Mouse (Mus musculus) layer of hippocampus, adult 18-20 months (tissue): ENCODE measurements around the gene Rps12-ps3. TPM values are rescaled to one million over a fixed set of nuclear protein-coding genes. Genes with fewer than 3 reads are reported as not detected.

Experiments
- DNase-seq, 2 experiments: peaks; one replicate each; pipeline ENCODE4 v3.0.0; 2022; ENCODE audit warnings: low spot score in 2 of 2
- total RNA-seq, 2 experiments: library from RNA; stranded (reverse); gene quantifications; 2 replicates each; pipeline ENCODE4 v1.2.3; 2021

Gene Rps12-ps3
- total RNA-seq, 2 experiments from 2014 or later, result 290 to 310 TPM

GRCm38 (mm10) chr19:59351151-59351889, 29.2 kb downstream of the Rps12-ps3 start:
- no peak for DNase-seq

- no peak for DNase-seq
Observed at GRCm38 (mm10) chr19:59352760-59353159, 30.7 kb downstream of the Rps12-ps3 start.

- DNase-seq, result no peak
Observed at GRCm38 (mm10) chr19:59354906-59355305, 32.8 kb downstream of the Rps12-ps3 start.

- no peak for DNase-seq
Observed at GRCm38 (mm10) chr19:59356388-59356787, 34.3 kb downstream of the Rps12-ps3 start.

GRCm38 (mm10) chr19:59356843-59357595, 34.9 kb downstream of the Rps12-ps3 start:
- no peak for DNase-seq

- DNase-seq, result no peak
Observed at GRCm38 (mm10) chr19:59357878-59358277, 35.8 kb downstream of the Rps12-ps3 start.

- no peak for DNase-seq
Observed at GRCm38 (mm10) chr19:59359202-59359601, 37.1 kb downstream of the Rps12-ps3 start.

GRCm38 (mm10) chr19:59360486-59360896, 38.4 kb downstream of the Rps12-ps3 start:
- no peak for DNase-seq

- DNase-seq, result no peak
Observed at GRCm38 (mm10) chr19:59362646-59363045, 40.6 kb downstream of the Rps12-ps3 start.

GRCm38 (mm10) chr19:59363666-59364065, 41.6 kb downstream of the Rps12-ps3 start:
- DNase-seq, result no peak

- no peak for DNase-seq
Observed at GRCm38 (mm10) chr19:59366724-59367123, 44.6 kb downstream of the Rps12-ps3 start.

- DNase-seq, result no peak
Observed at GRCm38 (mm10) chr19:59367892-59368291, 45.8 kb downstream of the Rps12-ps3 start.

- DNase-seq, result no peak
Observed at GRCm38 (mm10) chr19:59371016-59371415, 48.9 kb downstream of the Rps12-ps3 start.

Other genes with a start within 250 kb of the Rps12-ps3 start
- 10 to 100 TPM; 20.2 to 22.9 TPM for gene Shtn1, start 246.2 kb upstream of the Rps12-ps3 start, total RNA-seq
- 1 to 10 TPM in 1 of 2 experiments, under 1 TPM in 1; 0.62 to 1.7 TPM for gene Vax1, start 152.2 kb upstream of the Rps12-ps3 start, total RNA-seq
- not detected for gene Kcnk18, start 103.1 kb upstream of the Rps12-ps3 start, total RNA-seq
- under 1 TPM; 0.86 to 0.92 TPM for gene Slc18a2, start 61.4 kb upstream of the Rps12-ps3 start, total RNA-seq
- gene Pdzd8, start 23.5 kb downstream of the Rps12-ps3 start, total RNA-seq, result 10 to 100 TPM; 49.7 to 52.6 TPM
- gene Emx2, start 136.1 kb downstream of the Rps12-ps3 start, total RNA-seq, result 10 to 100 TPM; 29.4 to 31.3 TPM